Mouse (Mus musculus) kidney, adult 11 months (tissue): ENCODE measurements around the gene Gm20388.
"Not testable (repeated sequence)": the region's sequence is repeated elsewhere in the genome, so short reads cannot be mapped to it uniquely, and the experiment has no call there.

Experiments used
- DNase-seq: peaks from one replicate; pipeline ENCODE4 v3.0.0; 2022

The Gm20388 gene

DNA sequence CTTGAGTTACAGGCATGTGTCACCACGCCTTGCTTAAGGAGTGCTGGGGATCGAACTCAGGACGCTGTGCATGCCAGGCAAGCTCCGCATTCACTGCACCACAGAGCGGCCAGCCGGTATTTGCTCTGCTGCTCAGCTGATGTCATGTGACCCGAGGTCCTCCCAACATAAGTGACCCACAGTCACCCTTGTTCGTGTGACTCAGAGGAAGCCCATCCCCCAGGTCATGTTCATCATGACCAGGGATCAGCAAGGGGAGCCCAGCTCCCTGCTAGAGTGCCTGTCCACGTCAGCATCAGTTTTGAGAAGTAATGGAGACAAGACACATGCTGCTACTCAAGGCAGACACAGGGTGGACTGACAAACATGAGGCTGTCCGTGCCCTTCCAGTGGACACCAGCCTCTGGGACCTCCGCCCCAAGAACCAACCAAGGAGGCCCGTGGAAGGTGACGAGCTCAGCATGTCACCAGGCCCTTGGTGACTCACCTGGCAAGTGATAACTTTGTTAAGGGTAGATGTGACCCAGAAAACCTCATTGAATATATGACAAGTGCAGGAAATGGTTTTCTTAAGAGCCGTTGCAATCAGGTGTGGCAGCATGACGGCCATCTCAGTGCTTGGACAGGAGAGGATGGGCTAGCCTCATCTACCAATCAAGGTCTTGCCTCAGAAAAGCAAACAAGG lies 805.5 kb downstream of the Gm20388 start:
- no peak for DNase-seq

DNA sequence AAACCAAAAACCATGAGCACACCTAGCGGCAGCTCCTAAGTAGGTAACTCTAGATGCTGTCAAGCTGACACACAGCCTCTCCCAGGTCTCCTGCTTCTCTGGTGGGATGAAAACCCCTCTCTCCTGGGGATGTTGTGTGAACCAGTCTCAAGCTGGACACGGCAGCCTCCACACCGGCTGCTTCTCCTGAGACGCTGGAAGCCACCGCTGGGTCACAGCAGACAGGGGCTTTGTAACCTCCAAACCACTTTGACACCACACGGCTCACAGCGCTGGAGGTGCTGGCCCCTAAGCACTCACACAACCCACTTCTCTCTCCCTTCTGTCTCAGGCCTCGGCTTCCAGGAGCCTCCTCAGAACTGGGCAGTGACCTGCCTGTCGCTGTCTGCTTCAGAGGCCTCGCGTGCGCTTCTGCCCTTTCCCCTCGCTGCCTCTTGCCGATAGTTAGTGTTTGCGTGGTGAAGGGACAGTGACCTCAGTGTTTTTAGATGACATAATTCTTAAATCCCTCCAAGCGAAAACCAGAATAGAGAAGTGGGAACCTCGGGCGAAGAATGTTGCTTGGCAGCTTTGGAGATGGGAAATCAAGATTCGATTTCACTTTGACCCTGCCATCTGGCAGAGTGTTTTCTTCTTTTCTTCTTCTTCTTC lies 809.1 kb downstream of the Gm20388 start:
- no peak for DNase-seq

DNA sequence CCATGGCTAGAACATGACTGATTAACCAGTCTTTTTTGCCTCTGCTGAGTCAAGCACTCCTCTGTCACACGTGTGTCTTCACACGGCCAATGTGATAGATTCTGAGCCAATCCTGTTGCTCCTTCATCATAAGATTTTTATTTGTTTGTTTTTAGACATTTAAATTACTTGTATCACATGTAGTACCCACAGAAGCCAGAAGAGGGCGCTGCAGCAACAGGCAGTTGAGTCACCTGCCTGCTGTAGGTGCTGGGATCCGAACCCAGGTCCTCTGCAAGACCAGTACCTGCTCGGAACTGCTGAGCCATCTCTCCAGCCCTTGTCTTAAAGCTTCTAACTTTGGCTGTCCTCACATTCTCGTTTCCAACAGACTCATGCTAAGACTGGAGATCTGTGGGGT lies 812.4 kb downstream of the Gm20388 start:
- DNase-seq, result no peak

DNA sequence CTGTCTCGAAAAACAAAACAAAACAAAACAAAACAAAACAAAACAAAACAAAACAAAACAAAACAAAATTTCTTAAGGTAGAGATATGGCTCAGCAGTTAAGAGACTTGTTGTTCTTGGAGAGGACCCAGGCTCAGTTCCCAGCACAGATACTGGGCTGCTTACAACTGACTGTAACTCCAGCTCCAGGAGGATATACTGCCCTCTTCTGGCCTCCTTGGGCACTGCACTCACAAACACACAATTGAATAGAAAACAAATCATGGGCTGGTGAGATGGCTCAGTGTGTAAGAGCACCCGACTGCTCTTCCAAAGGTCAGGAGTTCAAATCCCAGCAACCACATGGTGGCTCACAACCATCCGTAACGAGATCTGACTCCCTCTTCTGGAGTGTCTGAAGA lies 813.5 kb downstream of the Gm20388 start:
- DNase-seq, result not testable (repeated sequence)

DNA sequence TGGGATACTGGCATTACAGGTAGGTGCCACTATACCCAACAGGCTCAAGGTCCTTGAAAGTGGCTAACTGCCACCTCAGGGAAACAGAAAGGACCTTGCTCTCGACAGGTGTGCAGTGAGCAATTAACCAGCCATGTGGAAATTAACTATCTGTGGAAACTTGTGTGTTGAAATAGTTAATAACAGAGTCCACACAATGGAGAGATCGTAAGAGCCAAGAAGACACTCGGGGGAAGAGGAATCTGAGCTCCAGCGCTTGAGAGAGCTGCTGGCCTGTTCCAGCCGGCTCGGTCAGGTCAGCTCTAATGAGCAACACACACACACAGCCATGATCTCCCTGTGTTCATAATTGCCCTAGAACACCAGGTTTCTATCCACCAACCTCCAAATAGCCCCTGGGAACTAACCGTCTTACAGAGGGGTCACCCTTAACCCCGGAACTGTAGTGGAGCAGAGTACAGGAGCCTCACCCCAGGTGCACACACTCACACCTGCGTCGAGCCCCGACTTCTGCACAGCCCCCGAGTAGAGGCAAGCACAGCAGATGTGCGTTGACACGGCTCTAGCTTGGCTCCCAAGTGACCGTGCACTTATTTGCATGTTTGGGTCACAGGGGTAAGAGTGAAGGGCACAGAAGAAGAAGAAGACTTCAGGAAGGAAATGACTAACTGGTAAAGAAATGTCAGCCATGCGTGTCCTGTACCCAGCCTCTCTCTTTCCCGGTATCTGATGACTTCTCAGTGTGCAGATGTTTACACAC lies 814.4 kb downstream of the Gm20388 start:
- peak; percentile 66 for DNase-seq

DNA sequence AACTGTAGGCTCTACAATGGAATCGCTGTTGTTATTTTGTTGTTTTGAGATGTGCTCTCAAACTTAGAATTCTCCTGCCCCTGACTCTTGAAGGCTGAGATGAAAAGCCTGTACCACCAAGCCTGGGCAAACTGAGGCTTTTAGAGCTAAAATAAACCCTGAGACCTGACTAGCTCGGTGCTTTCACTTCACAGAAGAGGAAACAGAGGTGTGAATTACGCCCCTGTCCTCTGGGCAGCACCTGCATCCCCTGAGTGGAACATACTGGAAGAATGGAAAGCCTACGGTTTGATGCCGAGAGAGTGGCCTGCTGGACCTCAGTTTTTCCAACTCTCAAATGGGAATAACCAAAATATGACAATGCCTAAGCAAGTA lies 814.9 kb downstream of the Gm20388 start:
- no peak for DNase-seq

DNA sequence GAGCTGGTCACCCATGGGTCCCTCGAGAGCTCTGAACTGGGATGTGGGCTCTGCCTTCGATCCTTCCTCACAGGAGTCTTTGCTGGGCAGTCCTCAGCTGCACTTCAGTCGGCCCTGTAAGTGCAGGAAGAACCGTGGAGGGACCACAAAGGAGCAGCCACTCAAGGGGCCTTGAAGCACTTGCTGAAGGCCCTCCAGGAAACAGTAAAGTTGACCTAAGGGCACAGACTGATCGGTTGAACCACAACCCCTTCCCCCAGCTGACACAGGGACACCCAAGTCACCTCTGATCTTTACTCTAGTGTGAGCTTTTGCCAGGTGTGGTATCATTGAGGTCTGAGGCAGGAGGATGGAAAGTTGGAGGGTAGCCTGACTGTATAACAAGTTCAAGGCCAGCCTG lies 815.4 kb downstream of the Gm20388 start:
- no peak for DNase-seq

DNA sequence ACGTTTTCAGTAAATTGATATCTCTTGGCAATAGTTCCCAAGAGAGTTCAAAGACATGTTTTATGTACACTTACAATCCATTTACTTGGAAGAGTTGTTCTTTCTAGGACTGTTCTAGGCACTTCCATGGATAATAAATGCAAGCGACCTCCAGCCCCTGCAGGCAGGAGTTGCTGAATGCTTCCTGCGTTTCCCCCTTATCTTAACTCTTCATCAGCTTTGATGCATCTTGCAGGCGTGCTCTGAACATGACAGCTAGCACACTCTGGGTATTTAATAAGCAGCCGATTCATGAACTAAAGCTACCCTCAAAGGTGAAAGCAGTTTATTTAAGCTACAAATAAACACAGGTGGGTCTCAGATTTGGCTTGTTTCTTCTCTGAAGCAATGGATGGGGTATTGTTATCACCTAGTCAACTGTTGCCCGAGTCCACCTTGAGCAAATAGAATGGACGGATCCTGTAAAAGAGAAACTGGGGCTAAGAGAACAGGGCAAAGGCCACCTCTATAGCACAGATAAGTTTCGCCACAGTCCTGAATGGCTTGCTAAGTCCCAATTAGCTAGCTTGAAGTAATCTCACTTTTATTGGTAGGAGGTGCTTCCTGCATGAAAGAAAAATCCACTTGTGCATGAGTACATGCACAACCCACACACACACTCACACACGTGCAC lies 818.0 kb downstream of the Gm20388 start:
- no peak for DNase-seq

DNA sequence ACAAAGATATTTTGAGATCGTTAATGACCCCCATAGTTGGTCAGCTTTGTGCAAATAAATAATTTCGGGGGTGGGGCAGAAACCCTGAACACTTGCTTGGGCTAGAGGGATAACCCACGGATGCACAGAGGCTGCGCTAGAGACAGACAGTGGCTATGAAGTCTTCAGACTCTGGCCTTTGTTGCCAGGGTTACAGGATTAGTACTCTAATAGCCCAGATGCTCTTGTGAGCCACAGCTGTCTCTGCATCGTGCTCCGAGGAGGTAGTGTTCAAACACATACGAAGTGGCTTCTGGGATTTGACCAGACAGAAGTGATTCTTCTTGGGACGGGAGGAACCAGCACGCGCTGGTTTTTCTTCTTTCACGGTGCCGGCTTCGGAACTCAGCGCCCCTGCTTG lies 820.9 kb downstream of the Gm20388 start:
- DNase-seq, result no peak

DNA sequence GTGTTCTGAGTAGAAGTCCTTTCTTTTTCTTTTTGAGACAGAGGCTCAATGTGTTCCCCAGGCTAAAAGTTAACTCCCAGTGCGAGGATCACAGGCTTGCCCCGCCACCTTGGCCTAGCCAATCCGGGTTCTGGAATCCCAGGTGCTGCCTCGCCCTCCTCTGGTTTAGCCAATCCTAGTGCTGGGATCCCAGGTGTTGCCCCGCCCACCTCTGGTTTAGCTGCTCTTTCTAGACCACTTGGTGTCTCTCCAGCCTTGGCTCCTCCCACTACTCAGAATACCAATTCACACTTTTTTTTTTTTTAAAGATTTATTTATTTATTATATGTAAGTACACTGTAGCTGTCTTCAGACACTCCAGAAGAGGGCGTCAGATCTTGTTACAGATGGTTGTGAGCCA lies 821.4 kb downstream of the Gm20388 start:
- DNase-seq, result peak; percentile 76

DNA sequence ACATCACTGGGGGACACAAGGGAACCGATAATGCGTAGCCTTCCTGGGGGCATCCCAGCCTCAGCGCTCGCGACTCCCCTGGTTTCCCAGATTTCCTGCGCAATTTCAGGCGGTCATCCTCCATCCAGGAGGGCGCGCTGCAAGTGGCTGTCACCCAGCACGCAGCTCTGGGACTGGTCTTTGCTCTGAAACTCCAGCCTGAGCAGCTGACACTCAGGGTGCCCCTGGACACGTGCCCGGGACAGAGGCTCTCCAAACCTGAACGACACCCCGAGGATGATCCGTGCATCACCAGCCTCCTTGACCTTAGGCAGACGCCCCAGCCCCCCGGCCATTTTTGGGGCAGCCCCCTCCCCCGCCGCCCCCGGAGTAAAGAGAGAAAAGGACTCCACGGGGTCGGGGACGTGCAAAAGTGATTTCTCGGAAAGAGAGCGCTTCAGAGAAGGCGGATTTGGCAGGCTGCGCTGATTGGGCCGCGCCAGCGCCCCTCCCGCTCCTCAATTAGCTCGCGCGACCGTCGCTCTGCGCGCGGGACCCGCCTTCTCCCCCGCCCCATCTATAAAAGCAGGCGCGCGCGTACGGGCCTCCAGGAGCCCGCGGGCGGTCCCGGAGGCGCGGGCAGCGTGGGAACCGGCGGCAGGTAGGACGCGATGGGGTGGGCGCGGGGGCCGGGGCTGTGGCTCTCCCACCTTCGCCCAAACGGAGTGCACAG lies 825.3 kb downstream of the Gm20388 start, which contains the start of gene Irf8:
Gene Irf8, plus strand, starts transcription at position 589 of the 712 bp plus-strand sequence.
- peak; percentile 87 for DNase-seq

DNA sequence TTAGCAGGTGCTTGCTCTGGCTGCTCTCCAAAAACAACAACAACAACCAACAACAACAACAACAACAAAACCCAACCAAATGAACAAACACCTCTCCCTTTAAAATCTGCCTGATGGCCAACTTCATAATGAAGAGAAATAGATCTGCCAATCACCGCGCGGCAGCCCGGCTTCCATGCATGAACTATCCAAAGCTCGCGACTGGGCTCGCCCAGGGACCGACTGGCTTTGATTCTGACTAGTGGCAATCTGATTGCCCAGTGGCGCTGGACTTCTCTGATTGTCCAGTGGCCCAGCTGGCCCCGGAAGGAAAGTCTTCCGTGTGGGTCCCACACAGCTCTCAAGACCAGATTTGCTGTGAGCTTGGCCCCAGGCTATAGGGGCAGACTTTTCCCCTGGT lies 825.8 kb downstream of the Gm20388 start:
- peak; percentile 60 for DNase-seq

DNA sequence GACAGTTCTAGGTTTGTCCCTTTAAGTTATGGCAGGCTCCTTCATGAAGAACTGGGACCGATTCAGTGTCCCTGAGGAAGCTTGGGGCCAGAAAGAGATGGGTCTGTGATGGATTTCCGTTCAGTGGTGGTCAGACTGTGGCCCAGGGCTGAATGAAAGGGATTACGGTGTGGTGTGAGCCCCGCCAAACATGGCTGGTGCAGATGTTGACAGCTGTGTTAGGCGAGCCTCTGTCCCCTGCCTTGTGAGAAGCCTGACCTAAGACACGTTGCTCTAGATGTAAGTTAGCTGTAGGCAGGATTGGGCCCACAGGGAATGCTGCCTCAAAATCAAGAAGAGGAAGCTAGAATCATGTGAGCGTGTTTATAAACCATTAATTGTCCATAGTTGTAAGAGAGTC lies 826.5 kb downstream of the Gm20388 start:
- DNase-seq, result no peak

DNA sequence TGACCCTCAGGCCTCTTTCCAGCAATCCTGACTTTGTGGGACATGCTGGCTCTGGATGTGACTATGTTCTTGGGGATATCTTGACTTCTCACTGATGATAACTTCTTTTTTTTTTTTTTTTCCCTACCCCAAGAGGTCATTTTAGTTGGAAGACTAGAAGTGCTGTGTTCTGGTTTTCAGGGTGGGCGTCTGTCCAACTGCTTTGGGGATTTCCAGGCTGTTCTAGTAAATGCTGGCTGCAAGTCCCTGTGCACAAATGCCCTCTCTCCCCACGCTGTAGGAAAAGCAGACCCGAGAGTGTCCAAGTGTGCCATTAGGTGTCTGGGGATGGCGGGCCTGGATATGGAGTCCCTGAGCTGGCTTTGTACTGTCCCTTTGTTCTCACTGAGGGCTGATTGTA lies 828.1 kb downstream of the Gm20388 start:
- DNase-seq, result no peak

DNA sequence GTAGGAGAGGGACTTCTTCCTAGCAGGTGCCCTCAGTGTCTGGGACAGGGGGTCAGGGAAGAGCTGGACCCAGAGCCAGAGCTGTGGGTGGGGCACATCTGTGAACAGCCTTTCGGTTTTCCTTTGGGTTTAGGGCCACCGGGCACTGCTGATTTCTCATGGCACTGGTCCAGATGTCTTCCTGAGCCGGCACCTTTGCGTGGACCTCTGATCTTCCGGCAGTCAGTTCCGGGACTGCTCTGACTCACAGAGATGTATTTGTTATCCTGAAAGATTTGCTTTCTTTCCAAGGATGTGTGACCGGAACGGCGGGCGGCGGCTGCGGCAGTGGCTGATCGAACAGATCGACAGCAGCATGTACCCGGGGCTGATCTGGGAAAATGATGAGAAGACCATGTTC lies 828.9 kb downstream of the Gm20388 start:
- peak; percentile 45 for DNase-seq

DNA sequence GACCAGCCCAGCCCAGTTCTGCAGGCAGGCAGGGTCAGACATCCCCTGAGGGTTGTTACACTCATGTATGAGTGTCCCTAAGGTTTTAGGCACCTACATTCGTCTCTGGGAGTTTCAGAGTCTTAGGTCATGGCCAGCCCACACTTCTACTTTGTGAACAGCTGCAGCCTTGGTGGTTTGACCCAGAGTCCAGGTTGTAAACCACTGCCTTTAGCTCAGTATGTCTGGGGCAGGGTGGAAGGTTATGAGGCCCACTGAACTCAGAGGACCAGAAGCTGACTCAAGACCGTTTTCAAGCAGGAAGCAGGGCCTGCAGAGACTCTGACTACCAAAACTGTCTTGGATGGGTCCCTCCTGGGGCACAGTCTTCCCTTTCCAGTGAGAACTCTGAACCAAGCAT lies 829.9 kb downstream of the Gm20388 start:
- no peak for DNase-seq

DNA sequence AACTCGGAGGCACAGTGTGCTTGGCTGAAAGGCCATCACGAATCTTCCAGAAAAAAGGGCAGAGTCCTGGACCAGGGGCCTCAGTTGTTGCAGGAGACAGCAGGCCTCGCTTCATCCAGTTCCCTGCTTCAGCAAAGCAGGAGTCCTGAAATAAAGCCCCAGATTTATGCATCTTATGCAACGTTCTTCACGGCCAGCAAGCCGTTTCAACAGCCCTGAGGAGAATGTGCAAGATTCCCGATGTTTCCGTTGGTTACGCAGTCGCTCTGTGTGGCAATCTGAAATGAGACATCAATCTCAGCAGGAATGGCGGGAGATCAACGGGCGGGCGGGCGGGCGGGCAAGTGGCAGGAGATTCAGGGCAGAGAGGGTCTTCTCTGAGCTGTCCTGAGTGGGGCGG lies 830.4 kb downstream of the Gm20388 start:
- no peak for DNase-seq

DNA sequence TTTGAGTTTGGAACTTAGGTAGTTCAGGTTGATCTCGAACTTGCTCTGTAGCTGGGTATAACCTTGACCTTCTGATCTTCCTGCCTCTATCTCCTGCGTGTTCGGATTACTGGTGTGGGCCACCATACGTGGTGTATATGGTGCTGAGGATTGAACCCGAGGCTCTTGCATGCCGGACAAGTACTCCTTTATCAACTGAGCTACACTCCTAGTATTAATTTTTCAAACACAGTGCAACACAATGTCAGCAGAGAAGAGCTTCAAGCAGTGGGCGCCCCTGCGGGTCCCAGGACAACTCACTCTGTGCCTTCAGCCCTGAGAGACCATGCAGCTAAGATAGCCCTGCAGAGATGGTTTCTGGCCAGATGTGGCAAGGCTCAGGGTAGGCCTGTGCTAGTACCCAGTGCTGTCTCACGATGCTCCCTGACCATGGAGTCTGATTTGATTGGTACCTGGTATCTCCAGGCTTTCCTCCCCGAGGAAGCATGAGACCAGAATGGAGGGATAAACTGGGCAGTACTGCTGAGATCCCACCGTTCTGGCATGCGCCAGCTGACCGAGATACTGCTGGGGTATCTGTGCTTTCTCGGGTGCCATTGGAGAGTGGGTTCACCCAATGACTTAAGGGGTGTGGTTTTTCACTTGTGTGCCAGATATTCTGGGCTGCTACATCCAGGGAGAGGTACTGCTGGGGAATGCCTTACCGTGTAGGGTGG lies 831.3 kb downstream of the Gm20388 start:
- DNase-seq, result no peak

DNA sequence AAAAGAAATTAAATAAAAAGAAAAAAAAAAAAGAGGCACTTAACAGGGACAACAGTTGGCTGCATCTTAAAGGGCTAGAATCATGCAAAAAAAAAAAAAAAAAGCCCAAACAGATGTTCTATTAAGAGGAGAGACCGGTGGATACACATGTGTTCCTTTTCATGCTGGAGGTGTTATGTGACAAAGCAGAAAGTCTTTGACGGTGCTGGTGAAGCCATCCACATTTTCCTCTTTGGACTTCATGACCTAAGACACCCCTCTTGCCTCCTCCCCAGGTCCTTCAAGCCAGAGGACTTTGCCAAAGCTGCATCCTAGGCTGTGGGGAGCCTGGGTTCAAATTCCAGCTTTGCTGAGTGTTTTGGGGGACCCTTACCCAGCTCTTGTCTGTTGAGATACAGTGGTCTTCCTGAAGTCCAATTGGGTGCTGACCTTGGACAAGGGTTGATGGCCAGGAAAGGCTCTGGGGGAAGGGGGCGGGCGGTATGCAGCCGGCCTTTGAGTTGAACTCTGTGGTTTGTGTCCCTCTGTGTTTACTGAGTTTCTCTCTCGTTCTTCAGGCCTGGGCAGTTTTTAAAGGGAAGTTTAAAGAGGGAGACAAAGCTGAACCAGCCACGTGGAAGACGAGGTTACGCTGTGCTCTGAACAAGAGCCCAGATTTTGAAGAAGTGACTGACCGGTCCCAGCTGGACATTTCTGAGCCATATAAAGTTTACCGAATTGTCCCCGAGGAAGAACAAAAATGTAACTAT lies 832.7 kb downstream of the Gm20388 start:
- DNase-seq, result peak; percentile 47

DNA sequence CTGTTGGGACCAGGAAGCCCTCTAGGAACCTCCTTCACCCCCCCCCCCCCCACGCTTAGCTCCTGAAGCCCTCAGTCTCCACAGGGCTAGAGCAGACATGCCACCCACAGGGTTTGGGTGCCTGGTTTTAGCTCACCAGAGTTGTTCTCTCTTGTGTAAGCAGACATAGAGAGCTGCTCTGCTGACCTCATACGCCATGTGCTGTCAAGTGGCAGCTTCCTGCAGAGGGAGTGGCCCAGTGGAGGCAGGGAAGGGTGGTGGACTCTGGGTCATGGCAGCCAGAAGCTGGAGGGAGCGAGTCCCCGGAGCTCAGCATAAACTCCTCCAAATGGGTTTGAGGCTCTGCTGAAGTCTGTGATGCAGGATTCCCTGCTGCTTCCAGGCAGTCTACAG lies 833.3 kb downstream of the Gm20388 start:
- DNase-seq, result peak; percentile 37

DNA sequence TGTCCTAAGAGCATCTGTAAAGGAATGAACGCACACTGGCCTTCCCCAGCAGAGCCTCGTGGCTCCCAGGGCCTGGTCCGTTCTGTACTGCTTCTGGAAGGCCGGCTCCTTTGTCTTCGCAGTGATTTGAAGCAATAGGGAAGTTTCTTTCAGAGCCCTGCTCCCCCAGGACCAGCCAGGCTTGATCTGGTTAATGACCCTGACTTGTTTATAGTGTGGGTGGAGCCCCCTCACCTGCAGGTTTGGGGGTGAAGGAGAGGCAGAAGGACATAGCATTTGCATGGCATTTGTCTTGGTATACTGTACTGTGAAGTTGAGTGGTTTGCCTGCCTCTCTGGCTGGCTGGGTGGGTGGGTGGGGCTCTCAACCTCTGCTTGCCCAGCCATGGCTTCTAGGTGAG lies 833.8 kb downstream of the Gm20388 start:
- DNase-seq, result no peak
